Mouse (Mus musculus): Measurements from ENCODE around the gene Rxfp4. TPM values are rescaled to one million over a fixed set of nuclear protein-coding genes. Genes with fewer than 3 reads are reported as not detected.

The Rxfp4 gene
- polyA plus RNA-seq, 1 experiment = not detected

GRCm38 (mm10) chr3:88684980-88685941 lies 32.3 kb upstream of the Rxfp4 start, which contains the start of gene Khdc4:
Gene Khdc4 (plus strand): TSS chr3:88685803.
- Histone ChIP-seq H3K4me1 (ENCODE audit: control insufficient read depth) (peaks cover 28% of the 10 kb centered on the region), H3K9me3 (ENCODE audit: control insufficient read depth, low read length) (no peaks in the 10 kb centered on the region), H3K36me3 (ENCODE audit: control insufficient read depth) (peaks cover 34% of the 10 kb centered on the region), H3K27me3 (ENCODE audit: control insufficient read depth) (no peaks in the 10 kb centered on the region), H3K4me3 (replicated peaks) (peak within 1 kb of the TSS; percentile 87)
- TF ChIP-seq GATA1 (IDR thresholded peaks at IDR 0.05; ENCODE audit: low read length) (no peak), TAL1 (IDR thresholded peaks at IDR 0.05; ENCODE audit: low read length) (no peak)

- no peaks in the 10 kb centered on the region for H3K9me3 ChIP-seq (ENCODE audit: control insufficient read depth, low read length)
- no peaks in the 10 kb centered on the region for H3K27me3 ChIP-seq (ENCODE audit: control insufficient read depth)
- H3K4me3 ChIP-seq (replicated peaks) = peak overlapping the region; percentile 87
- H3K4me1 ChIP-seq (ENCODE audit: control insufficient read depth) = peaks cover 28% of the 10 kb centered on the region
- H3K36me3 ChIP-seq (ENCODE audit: control insufficient read depth) = peaks cover 25% of the 10 kb centered on the region
- no peak for TF ChIP-seq TAL1 (IDR thresholded peaks at IDR 0.05; ENCODE audit: low read length)
- TF ChIP-seq GATA1 (IDR thresholded peaks at IDR 0.05; ENCODE audit: low read length) = no peak
Measured at GRCm38 (mm10) chr3:88684236-88684979, 31.5 kb upstream of the Rxfp4 start.

- no peaks in the 10 kb centered on the region for H3K9me3 ChIP-seq (ENCODE audit: control insufficient read depth, low read length)
- no peaks in the 10 kb centered on the region for H3K27me3 ChIP-seq (ENCODE audit: control insufficient read depth)
- peaks cover 19% of the 10 kb centered on the region for H3K36me3 ChIP-seq (ENCODE audit: control insufficient read depth)
- H3K4me1 ChIP-seq (ENCODE audit: control insufficient read depth) = peaks cover 26% of the 10 kb centered on the region
- no peak overlapping the region for H3K4me3 ChIP-seq (replicated peaks)
- TF ChIP-seq GATA1 (IDR thresholded peaks at IDR 0.05; ENCODE audit: low read length) (no peak), TAL1 (IDR thresholded peaks at IDR 0.05; ENCODE audit: low read length) (no peak)
Measured at GRCm38 (mm10) chr3:88683814-88684213, 30.9 kb upstream of the Rxfp4 start.

- Histone ChIP-seq H3K4me3 (replicated peaks) (peak overlapping the region; percentile 33), H3K9me3 (ENCODE audit: control insufficient read depth, low read length) (no peaks in the 10 kb centered on the region), H3K27me3 (ENCODE audit: control insufficient read depth) (no peaks in the 10 kb centered on the region), H3K4me1 (ENCODE audit: control insufficient read depth) (peaks cover 4% of the 10 kb centered on the region), H3K36me3 (ENCODE audit: control insufficient read depth) (no peaks in the 10 kb centered on the region)
- TF ChIP-seq TAL1 (IDR thresholded peaks at IDR 0.05; ENCODE audit: low read length) (no peak), GATA1 (IDR thresholded peaks at IDR 0.05; ENCODE audit: low read length) (no peak)
Measured at GRCm38 (mm10) chr3:88677399-88677798, 24.5 kb upstream of the Rxfp4 start.

GRCm38 (mm10) chr3:88664095-88664494 lies 11.2 kb upstream of the Rxfp4 start:
- Histone ChIP-seq H3K27me3 (ENCODE audit: control insufficient read depth) (peaks cover 3% of the 10 kb centered on the region; the same call in 1 of the 2 replicates), H3K4me3 (replicated peaks) (no peak overlapping the region), H3K36me3 (ENCODE audit: control insufficient read depth) (no peaks in the 10 kb centered on the region), H3K4me1 (ENCODE audit: control insufficient read depth) (peaks cover 8% of the 10 kb centered on the region; the same call in 1 of the 2 replicates), H3K9me3 (ENCODE audit: control insufficient read depth, low read length) (no peaks in the 10 kb centered on the region)
- TF ChIP-seq TAL1 (IDR thresholded peaks at IDR 0.05; ENCODE audit: low read length) (no peak), GATA1 (IDR thresholded peaks at IDR 0.05; ENCODE audit: low read length) (no peak)

GRCm38 (mm10) chr3:88659798-88660197 lies 6.9 kb upstream of the Rxfp4 start:
- Histone ChIP-seq H3K36me3 (ENCODE audit: control insufficient read depth) (no peaks in the 10 kb centered on the region), H3K27me3 (ENCODE audit: control insufficient read depth) (peaks cover 3% of the 10 kb centered on the region; the same call in 1 of the 2 replicates), H3K4me3 (replicated peaks) (no peak overlapping the region), H3K9me3 (ENCODE audit: control insufficient read depth, low read length) (no peaks in the 10 kb centered on the region), H3K4me1 (ENCODE audit: control insufficient read depth) (peaks cover 8% of the 10 kb centered on the region; the same call in 1 of the 2 replicates)
- TF ChIP-seq GATA1 (IDR thresholded peaks at IDR 0.05; ENCODE audit: low read length) = no peak
- no peak for TF ChIP-seq TAL1 (IDR thresholded peaks at IDR 0.05; ENCODE audit: low read length)

- Histone ChIP-seq H3K4me1 (ENCODE audit: control insufficient read depth) (peaks cover 3% of the 10 kb centered on the region; the same call in 1 of the 2 replicates), H3K36me3 (ENCODE audit: control insufficient read depth) (no peaks in the 10 kb centered on the region), H3K9me3 (ENCODE audit: control insufficient read depth, low read length) (no peaks in the 10 kb centered on the region), H3K4me3 (replicated peaks) (no peak overlapping the region), H3K27me3 (ENCODE audit: control insufficient read depth) (peaks cover 3% of the 10 kb centered on the region; the same call in 1 of the 2 replicates)
- TF ChIP-seq GATA1 (IDR thresholded peaks at IDR 0.05; ENCODE audit: low read length) (no peak), TAL1 (IDR thresholded peaks at IDR 0.05; ENCODE audit: low read length) (no peak)
Measured at GRCm38 (mm10) chr3:88658441-88659127, 5.6 kb upstream of the Rxfp4 start.

- no peak overlapping the region for H3K4me3 ChIP-seq (replicated peaks)
- no peak for TF ChIP-seq GATA1 (IDR thresholded peaks at IDR 0.05; ENCODE audit: low read length)
- no peak for TF ChIP-seq TAL1 (IDR thresholded peaks at IDR 0.05; ENCODE audit: low read length)
- H3K36me3 ChIP-seq (ENCODE audit: control insufficient read depth) = no peaks in the 10 kb centered on the region
- no peaks in the 10 kb centered on the region for H3K9me3 ChIP-seq (ENCODE audit: control insufficient read depth, low read length)
- H3K27me3 ChIP-seq (ENCODE audit: control insufficient read depth) = peaks cover 10% of the 10 kb centered on the region
- peaks cover 3% of the 10 kb centered on the region; the same call in 1 of the 2 replicates for H3K4me1 ChIP-seq (ENCODE audit: control insufficient read depth)
Measured at GRCm38 (mm10) chr3:88655619-88656018, 2.7 kb upstream of the Rxfp4 start.

Data from erythroblast, embryonic 14.5 days (primary cell).